Mouse (Mus musculus) forebrain, embryonic 11.5 days (tissue): ENCODE measurements around the gene Adprh. TPM values are rescaled to one million over a fixed set of nuclear protein-coding genes. Genes with fewer than 3 reads are reported as not detected.

ENCODE experiments used
- ATAC-seq: fragments of 200-750 bp; cut with Nextera tagmentation; replicated peaks from 2 replicates; pipeline ENCODE4 v1.8.0; 2017; ENCODE audit warnings: moderate TSS enrichment; ENCODE audit not compliant: low FRiP score
- DNase-seq: peaks from one replicate; pipeline ENCODE4 v3.0.0-alpha.2; 2017; ENCODE audit warnings: low spot score
- H3K27ac ChIP-seq: fragments of 300-500 bp; sonication (generic); 2 replicates; pipeline ENCODE4 v1.5.1; 2014; ENCODE audit warnings: low read depth, low read length
- H3K27me3 ChIP-seq: fragments of 300-500 bp; sonication (generic); 2 replicates; pipeline ENCODE4 v1.6.1; 2014; ENCODE audit warnings: mild to moderate bottlenecking, low read length, mixed read lengths; ENCODE audit not compliant: control insufficient read depth, insufficient read depth
- H3K36me3 ChIP-seq: fragments of 300-500 bp; sonication (generic); 2 replicates; pipeline ENCODE4 v1.6.1; 2014; ENCODE audit warnings: mild to moderate bottlenecking, low read length, moderate library complexity, mixed read lengths; ENCODE audit not compliant: control insufficient read depth, insufficient read depth
- H3K4me1 ChIP-seq: fragments of 300-500 bp; sonication (generic); replicated peaks from 2 replicates; pipeline ENCODE4 v1.6.1; 2014; ENCODE audit warnings: low read length, mixed read lengths; ENCODE audit not compliant: control insufficient read depth, insufficient read depth
- H3K4me2 ChIP-seq: fragments of 300-500 bp; sonication (generic); 2 replicates; pipeline ENCODE4 v1.6.1; 2014; ENCODE audit warnings: low read depth, mild to moderate bottlenecking, low read length, moderate library complexity, mixed read lengths; ENCODE audit not compliant: severe bottlenecking
- H3K4me3 ChIP-seq: fragments of 300-500 bp; sonication (generic); 2 replicates; pipeline ENCODE4 v1.5.1; 2014; ENCODE audit warnings: low read depth, low read length
- H3K9ac ChIP-seq: fragments of 300-500 bp; sonication (generic); 2 replicates; pipeline ENCODE4 v1.6.1; 2014; ENCODE audit warnings: low read length
- H3K9me3 ChIP-seq: fragments of 300-500 bp; sonication (generic); 2 replicates; pipeline ENCODE4 v1.6.1; 2016; ENCODE audit warnings: low read length, mixed read lengths; ENCODE audit not compliant: control insufficient read depth
- WGBS: fragments of 180-500 bp; shearing (Covaris S2); extraction: QIAGEN DNeasy Blood & Tissue Kit; methylation state at CpG from one replicate; pipeline ENCODE4 v1.1.7; 2014; 5-methylcytosine and 5-hydroxymethylcytosine counted together
- polyA plus RNA-seq: library from polyadenylated mRNA; unstranded; fragments of >200 nt; fragmentation: Nextera tagmentation; extraction: Ambion mirVana; gene quantifications from 2 replicates; pipeline ENCODE4 v1.2.1, GENCODE M21; 2014

Gene Adprh
- polyA plus RNA-seq, 1 experiment from 2014 or later = 135 TPM

DNA sequence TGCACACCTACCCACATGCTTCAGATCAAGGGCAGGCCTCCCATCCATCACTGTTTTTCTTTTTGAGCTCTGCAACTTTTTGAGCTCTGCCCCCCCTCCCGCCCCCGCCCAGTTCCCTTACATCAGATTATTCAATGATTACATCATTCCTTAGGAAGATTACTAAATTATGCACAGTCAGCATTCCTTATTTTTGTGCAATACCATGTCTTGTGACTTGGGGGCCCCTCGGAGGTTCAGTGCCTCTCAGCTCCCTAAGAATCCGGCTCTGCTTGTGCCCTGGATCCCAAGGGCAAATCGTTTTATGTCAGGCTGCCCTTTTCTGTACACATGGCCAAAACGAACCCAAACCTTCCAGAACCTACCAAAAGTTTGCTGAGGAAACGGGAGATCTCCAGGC lies 37.5 kb downstream of the Adprh start:
- WGBS = 89% methylated on average over 7 of the region's 7 CpGs
- Histone ChIP-seq H3K4me3 (no peak overlapping the region), H3K9ac (no peak overlapping the region), H3K27me3 (no peaks in the 10 kb centered on the region), H3K36me3 (no peaks in the 10 kb centered on the region), H3K4me2 (no peak overlapping the region), H3K27ac (no peak overlapping the region), H3K9me3 (no peaks in the 10 kb centered on the region), H3K4me1 (no peaks in the 10 kb centered on the region)
- ATAC-seq (no peak), DNase-seq (no peak)

DNA sequence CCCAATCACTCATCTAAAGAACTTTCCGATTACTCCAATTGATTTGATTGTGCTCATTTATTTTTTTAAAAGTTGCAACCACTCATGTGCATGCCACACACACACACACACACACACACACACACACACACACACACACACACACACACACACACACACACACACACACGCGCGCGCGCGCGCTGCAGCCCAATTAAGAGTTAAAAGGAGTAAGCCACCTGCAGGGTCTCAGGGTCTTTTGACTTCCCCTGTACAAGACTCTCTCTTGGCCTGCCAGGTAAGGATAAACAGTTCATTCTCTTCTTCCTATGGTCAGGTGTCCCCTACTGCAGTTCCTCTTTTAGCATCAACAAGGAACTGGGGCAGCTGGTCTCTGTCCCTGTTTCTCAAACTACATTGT lies 44.1 kb downstream of the Adprh start:
- Histone ChIP-seq H3K27me3 (no peaks in the 10 kb centered on the region), H3K9me3 (no peaks in the 10 kb centered on the region), H3K4me3 (no peak overlapping the region), H3K27ac (no peak overlapping the region), H3K4me1 (no peaks in the 10 kb centered on the region), H3K4me2 (no peak overlapping the region), H3K9ac (no peak overlapping the region), H3K36me3 (no peaks in the 10 kb centered on the region)
- no peak for DNase-seq
- WGBS = 96% methylated on average over 8 of the region's 8 CpGs
- ATAC-seq = no peak

DNA sequence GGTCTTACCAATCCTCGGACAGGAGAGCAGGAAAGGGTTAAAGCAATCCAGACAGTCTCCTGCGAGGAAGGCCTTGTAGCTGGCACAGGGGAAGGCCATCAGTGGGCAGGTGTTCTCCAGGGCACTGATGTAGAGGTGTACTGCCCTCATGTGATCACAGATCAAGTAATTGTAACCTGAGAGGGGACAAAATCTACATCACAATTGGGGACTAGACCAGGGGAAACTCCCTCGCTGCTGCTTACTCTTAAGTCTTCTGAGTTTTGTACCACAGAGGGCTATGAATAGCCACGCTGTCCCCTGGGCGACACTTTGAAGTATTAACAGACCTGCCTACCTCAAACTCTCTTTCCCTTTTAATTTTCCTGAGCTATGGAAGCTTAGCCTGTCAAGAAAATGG lies 44.9 kb downstream of the Adprh start:
- H3K9me3 ChIP-seq = no peaks in the 10 kb centered on the region
- 38% methylated on average over 5 of the region's 5 CpGs for WGBS

DNA sequence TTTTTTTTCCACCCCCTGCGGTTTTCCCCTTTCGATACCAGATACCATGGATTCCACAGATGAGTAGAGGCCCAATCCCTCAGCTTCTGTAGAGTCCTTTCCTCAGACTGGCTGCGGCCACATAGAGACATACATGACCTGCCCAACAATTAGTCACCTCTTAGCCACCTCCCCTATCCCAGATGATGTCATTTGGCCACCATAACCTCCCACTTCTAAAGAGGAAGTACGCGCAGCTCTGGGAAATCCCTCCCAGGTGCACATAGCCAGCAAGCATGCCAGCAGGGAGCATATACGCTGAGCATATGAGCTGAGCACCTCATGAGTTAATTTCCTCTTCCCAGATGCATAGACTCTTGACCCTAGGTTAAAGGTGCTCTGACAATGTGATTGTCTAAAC lies 45.8 kb downstream of the Adprh start:
- H3K36me3 ChIP-seq = no peaks in the 10 kb centered on the region
- no peak overlapping the region for H3K4me2 ChIP-seq
- H3K27me3 ChIP-seq = no peaks in the 10 kb centered on the region
- no peaks in the 10 kb centered on the region for H3K4me1 ChIP-seq
- DNase-seq (no peak), ATAC-seq (no peak)
- no peak overlapping the region for H3K4me3 ChIP-seq
- no peak overlapping the region for H3K9ac ChIP-seq
- H3K27ac ChIP-seq = no peak overlapping the region
- WGBS = 85% methylated on average over 6 of the region's 6 CpGs
- H3K9me3 ChIP-seq = no peaks in the 10 kb centered on the region

More for the DNA sequence above, 44.9 kb downstream of the Adprh start:
- Histone ChIP-seq H3K27ac (no peak overlapping the region), H3K36me3 (no peaks in the 10 kb centered on the region), H3K4me3 (no peak overlapping the region), H3K9ac (no peak overlapping the region), H3K4me2 (no peak overlapping the region), H3K27me3 (no peaks in the 10 kb centered on the region), H3K4me1 (no peaks in the 10 kb centered on the region)
- no peak for DNase-seq
- ATAC-seq = no peak

DNA sequence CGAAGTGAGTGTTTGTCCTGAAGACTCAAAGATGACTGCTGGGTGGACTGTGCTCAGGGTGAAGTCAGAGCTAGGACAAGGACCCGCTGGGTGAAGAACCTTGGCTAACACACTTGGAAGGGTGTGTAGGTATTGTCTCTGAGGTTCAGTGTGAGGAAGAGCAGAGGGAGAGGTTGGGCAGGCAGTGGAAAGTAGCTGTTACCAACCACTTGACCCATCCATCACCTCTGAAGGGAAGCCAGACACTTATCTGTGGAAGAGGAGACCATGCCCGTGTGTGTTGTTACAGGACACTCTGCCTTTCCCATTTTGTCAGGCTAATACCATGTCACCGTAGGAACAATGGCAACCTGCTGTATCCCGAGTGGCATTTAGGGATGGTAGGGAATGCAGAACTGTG lies 46.2 kb downstream of the Adprh start:
- no peak for DNase-seq
- Histone ChIP-seq H3K36me3 (no peaks in the 10 kb centered on the region), H3K27me3 (no peaks in the 10 kb centered on the region), H3K4me1 (no peaks in the 10 kb centered on the region), H3K27ac (no peak overlapping the region), H3K4me2 (no peak overlapping the region), H3K4me3 (no peak overlapping the region), H3K9me3 (no peaks in the 10 kb centered on the region), H3K9ac (no peak overlapping the region)
- WGBS = 78% methylated on average over 5 of the region's 5 CpGs
- ATAC-seq = no peak

DNA sequence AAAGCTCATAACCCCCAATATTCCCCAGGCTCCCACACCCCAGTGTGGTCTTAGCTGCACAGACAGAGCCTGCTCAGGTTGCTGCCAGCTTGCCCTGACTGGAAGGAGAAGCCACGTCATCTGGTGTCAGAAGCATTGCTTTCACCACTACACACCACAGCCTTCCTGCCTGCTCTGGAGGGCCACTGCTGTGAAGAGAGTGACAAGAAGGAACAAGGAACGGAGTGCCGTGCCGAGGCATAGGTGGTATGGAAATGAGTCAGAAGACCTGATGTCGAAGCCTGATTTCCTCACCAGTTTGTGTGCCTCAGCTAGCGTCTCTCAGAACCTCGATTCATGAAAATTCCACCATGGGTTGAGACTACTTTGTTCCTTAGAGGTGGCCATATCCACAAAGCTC lies 48.9 kb downstream of the Adprh start:
- Histone ChIP-seq H3K27me3 (no peaks in the 10 kb centered on the region), H3K4me3 (no peak overlapping the region), H3K27ac (no peak overlapping the region), H3K4me1 (peaks cover 9% of the 10 kb centered on the region; the same call in 1 of the 2 replicates), H3K36me3 (no peaks in the 10 kb centered on the region), H3K4me2 (no peak overlapping the region), H3K9me3 (no peaks in the 10 kb centered on the region), H3K9ac (no peak overlapping the region)
- ATAC-seq (no peak), DNase-seq (no peak)
- WGBS = 93% methylated on average over 7 of the region's 7 CpGs

DNA sequence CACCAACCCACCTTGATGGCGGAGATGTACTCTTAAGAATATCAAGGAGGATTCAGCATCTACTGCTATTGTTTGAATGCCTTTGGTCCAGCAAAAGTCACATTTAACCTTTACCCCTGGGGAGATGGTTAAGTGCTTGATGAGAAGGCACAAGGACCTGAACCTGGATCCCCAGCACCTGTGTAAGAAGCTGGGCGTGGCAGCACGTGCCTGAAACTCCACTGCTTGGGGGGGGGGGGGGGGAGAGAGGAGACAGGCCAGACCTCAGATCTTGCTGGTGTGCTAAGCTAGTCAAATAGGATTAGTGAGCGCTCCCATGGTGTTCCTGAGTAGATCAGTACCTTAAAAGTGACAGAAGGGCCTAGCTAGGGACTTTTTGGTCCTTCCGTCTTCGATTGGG lies 51.0 kb downstream of the Adprh start:
- 77% methylated on average over 6 of the region's 6 CpGs for WGBS
- Histone ChIP-seq H3K4me2 (no peak overlapping the region), H3K4me1 (peaks cover 9% of the 10 kb centered on the region; the same call in 1 of the 2 replicates), H3K4me3 (no peak overlapping the region), H3K9me3 (no peaks in the 10 kb centered on the region), H3K9ac (no peak overlapping the region), H3K27ac (no peak overlapping the region), H3K36me3 (no peaks in the 10 kb centered on the region), H3K27me3 (no peaks in the 10 kb centered on the region)
- DNase-seq (no peak), ATAC-seq (no peak)

DNA sequence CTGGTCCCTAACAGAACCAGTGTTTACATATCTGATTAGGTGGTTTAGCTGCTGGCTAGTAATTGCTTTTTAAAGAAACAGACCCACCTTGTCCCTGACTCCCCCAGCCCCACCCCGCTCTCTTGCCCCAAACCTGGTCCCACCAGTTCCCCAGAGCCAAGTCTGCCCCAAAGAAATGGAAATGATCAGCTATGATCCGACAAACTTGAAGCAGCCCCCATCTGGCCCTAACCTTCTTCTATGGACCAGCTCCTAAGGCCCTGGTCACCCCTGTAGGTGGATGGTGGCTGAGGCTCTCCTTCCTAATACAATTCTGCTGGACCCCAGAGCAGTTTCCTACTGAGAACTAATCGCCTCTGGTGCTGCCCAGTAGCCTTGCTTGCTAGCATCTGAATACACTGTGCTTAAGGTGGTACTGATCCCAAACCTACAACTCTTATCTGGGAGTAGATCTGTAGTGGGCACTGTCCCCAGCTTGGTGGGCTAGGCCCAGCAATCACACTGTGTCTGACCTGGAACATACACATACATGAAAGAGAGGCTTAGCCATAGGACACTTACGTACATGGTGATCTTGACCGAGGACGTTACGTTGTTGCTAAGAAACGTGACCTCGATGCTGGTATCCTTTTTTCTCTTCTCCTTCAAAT lies 52.1 kb downstream of the Adprh start:
- Histone ChIP-seq H3K4me1 (peaks cover 9% of the 10 kb centered on the region; the same call in 1 of the 2 replicates), H3K27ac (0 out of 2 replicates have a peak overlapping the region, but pooled peaks have one; percentile 34), H3K4me3 (no peak overlapping the region), H3K4me2 (peak overlapping the region; percentile 54; the same call in 1 of the 2 replicates), H3K36me3 (no peaks in the 10 kb centered on the region), H3K9ac (peak overlapping the region; percentile 37; the same call in 1 of the 2 replicates), H3K9me3 (no peaks in the 10 kb centered on the region), H3K27me3 (no peaks in the 10 kb centered on the region)
- peak; percentile 39 for ATAC-seq
- WGBS = 74% methylated on average over 9 of the region's 9 CpGs
- DNase-seq = no peak
